9 mouse cellular contexts compared by ENCODE assay signal in genomic region chr1:130588659-130589058, GRCm38 (mm10). TPM values are rescaled to one million over a fixed set of nuclear protein-coding genes. Genes with fewer than 3 reads are reported as not detected.
DNase-seq lines count a peak whose midpoint lies in the region.
"Had no signal": no experiment of that assay in that cellular context is flagged by ENCODE, and none has a peak within 500 bp of the region (broad histone marks: within the 10 kb centered on the region; RNA-seq: fewer than 3 reads in every experiment).

No protein-coding gene starts in this region.

- intact Hi-C loops in heart, postnatal 10 days (cut with DNase I): no loop called here

- DNase-seq in cerebellum, postnatal 10 days: peak; percentile 2 to 5
- DNase-seq in cerebellum, postnatal 36 days: no peak
- DNase-seq in ovary, postnatal 36 days (ENCODE audit: low spot score): peak; percentile 15
- DNase-seq in ovary, postnatal 10 days (ENCODE audit: low spot score): no peak
- DNase-seq in heart, postnatal 10 days: peak; percentile 47 to 50
- DNase-seq in urinary bladder, postnatal 36 days (ENCODE audit: low spot score in 2 of 2): peak; percentile 23 to 47
- DNase-seq in layer of hippocampus, adult 9-11 months: no peak
- DNase-seq in embryo, embryonic 11 days: no peak
- DNase-seq: right cerebral cortex, postnatal 4 days had no signal

RNA-seq across cellular contexts. Expression of gene Zp3r, which starts 40.8 kb away (rescaled TPM):
- not detected for total RNA-seq in heart, postnatal 10 days (2021)

Comparison
In these comparisons a context has a peak if more than half of its experiments do, and no peak if none do; other contexts are left out.
1. DNase-seq: peak in cerebellum, postnatal 10 days (2 of 2), ovary, postnatal 36 days (single experiment), heart, postnatal 10 days (2 of 2) and urinary bladder, postnatal 36 days (2 of 2); none in cerebellum, postnatal 36 days (0 of 2), ovary, postnatal 10 days (single experiment), layer of hippocampus, adult 9-11 months (single experiment) and embryo, embryonic 11 days (single experiment).